Mouse (Mus musculus) heart, embryonic 10.5 days (tissue): ENCODE results near the gene Hnmt. TPM values are rescaled to one million over a fixed set of nuclear protein-coding genes. Genes with fewer than 3 reads are reported as not detected.
"Not testable (repeated sequence)": the region's sequence is repeated elsewhere in the genome, so short reads cannot be mapped to it uniquely, and the experiment has no call there.

Experiments used
- DNase-seq: peaks from one replicate; pipeline ENCODE4 v3.0.0-alpha.2; 2017; ENCODE audit warnings: low spot score
- H3K27ac ChIP-seq: fragments of 300-500 bp; sonication (generic); 2 replicates; pipeline ENCODE4 v1.5.1; 2016; ENCODE audit warnings: mild to moderate bottlenecking
- H3K27me3 ChIP-seq: fragments of 300-500 bp; sonication (generic); 2 replicates; pipeline ENCODE4 v1.6.1; 2016; ENCODE audit warnings: mild to moderate bottlenecking; ENCODE audit not compliant: poor library complexity, insufficient read depth, severe bottlenecking
- H3K36me3 ChIP-seq: fragments of 300-500 bp; sonication (generic); 2 replicates; pipeline ENCODE4 v1.6.1; 2016; ENCODE audit warnings: mild to moderate bottlenecking, moderate library complexity
- H3K4me1 ChIP-seq: fragments of 300-500 bp; sonication (generic); 2 replicates; pipeline ENCODE4 v1.6.1; 2016; ENCODE audit warnings: mild to moderate bottlenecking
- H3K4me3 ChIP-seq: fragments of 300-500 bp; sonication (generic); 2 replicates; pipeline ENCODE4 v1.5.1; 2016; ENCODE audit warnings: mild to moderate bottlenecking, moderate library complexity
- H3K9me3 ChIP-seq: fragments of 300-500 bp; sonication (generic); 2 replicates; pipeline ENCODE4 v1.6.1; 2016; ENCODE audit warnings: mild to moderate bottlenecking, moderate library complexity
- WGBS: fragments of 180-500 bp; shearing (Covaris S2); methylation state at CpG from one replicate; pipeline ENCODE4 v1.1.7; 2016; 5-methylcytosine and 5-hydroxymethylcytosine counted together
- polyA plus RNA-seq: library from polyadenylated mRNA; unstranded; fragments of >200 nt; fragmentation: Nextera tagmentation; extraction: Ambion mirVana; gene quantifications from 2 replicates; pipeline ENCODE4 v1.2.1, GENCODE M21; 2016

The Hnmt gene
- polyA plus RNA-seq, 1 experiment from 2014 or later, result 2.0 TPM

DNA sequence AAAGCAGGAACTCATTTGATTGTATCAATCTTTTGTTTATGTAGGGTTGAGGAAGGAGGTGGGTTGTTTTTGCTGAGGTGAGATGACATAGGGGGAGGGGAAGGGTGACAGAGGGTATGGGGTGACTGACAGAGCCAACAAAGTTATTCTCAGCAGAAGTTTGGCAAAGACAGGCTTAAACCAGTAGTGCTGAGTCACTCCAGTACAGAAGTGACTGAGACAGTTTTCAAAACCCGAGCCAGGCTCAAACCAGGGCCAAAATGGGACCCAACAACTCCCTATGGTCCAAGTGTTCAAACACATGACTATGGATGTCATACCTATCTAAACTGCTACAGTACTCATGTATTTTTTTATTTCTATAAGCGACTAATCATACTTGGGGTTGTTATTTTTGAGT is 52.4 kb downstream of the Hnmt start:
- no peak overlapping the region for H3K4me3 ChIP-seq
- H3K27ac ChIP-seq, result no peak overlapping the region
- WGBS, result 62% methylated on average over 2 of the region's 2 CpGs
- H3K4me1 ChIP-seq, result no peaks in the 10 kb centered on the region
- no peak for DNase-seq
- no peaks in the 10 kb centered on the region for H3K27me3 ChIP-seq
- H3K36me3 ChIP-seq, result no peaks in the 10 kb centered on the region
- H3K9me3 ChIP-seq, result no peaks in the 10 kb centered on the region

DNA sequence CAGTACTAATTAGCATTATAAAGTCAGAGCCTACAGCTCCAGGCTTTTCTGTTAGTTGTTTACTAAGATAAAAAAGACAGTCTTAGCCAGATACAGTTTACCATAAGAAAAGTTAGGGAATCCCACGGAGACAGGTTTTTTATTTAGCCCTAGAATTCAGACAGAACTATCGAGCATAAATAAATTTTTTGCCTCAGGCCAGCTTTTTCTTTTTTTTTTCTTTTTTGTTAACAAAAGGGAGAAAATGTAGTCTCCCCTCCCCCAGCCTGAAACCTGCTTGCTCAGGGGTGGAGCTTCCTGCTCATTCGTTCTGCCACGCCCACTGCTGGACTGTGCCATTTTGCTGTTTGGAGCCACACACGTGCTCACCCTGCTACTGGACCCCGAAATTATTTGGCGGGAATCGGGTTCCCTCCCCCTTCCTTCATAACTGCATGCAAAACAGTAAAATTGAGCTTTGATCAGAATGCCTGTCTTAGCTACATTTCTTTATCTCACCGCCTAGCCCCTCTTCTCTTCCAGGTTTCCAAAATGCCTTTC is 59.1 kb downstream of the Hnmt start:
- not testable (repeated sequence) for H3K4me1 ChIP-seq, H3K9me3 ChIP-seq, DNase-seq, H3K36me3 ChIP-seq, H3K27ac ChIP-seq, H3K27me3 ChIP-seq, H3K4me3 ChIP-seq
- WGBS, result 84% methylated on average over 9 of the region's 9 CpGs

DNA sequence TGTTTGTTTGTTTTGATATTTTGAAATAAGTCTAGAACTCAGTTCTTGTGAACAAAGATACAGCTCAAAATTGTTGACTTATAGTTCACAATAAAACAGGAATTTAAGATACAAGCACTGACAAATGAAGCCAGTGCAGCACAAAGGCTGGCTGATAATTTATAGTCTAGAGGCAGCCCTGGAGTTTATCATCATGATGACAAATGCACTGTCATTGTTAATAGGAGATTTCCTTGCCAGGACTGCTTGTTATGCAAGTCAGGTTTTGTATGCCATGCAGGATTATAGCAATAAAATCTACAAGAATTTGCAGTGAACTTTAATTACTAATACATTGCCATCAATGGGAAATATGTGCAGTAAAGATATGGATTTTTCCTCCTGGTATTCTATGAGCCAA is 61.9 kb downstream of the Hnmt start:
- Histone ChIP-seq H3K9me3 (no peaks in the 10 kb centered on the region), H3K4me3 (no peak overlapping the region), H3K27ac (no peak overlapping the region), H3K36me3 (no peaks in the 10 kb centered on the region), H3K4me1 (no peaks in the 10 kb centered on the region), H3K27me3 (no peaks in the 10 kb centered on the region)
- DNase-seq, result no peak

DNA sequence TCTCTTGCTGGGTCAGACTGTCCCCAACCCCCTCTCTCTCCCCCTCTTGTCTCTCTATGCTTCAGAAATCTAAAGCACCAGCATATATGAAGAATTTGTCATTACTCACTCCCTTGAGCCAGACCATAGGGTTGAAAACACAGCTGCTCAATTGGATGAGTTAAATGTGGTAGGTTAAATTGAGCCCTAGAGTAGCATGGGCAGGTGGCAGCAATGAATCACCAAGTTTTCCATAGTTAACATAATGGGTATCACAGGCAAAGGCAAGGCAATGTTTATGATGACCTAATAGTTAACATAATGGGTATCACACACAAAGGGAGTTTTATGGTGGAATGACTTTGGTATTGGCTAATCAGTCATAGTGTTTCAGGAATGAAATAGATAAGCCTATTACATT is 65.9 kb downstream of the Hnmt start:
- Histone ChIP-seq H3K4me1 (no peaks in the 10 kb centered on the region), H3K27me3 (no peaks in the 10 kb centered on the region), H3K27ac (no peak overlapping the region), H3K36me3 (no peaks in the 10 kb centered on the region), H3K9me3 (no peaks in the 10 kb centered on the region), H3K4me3 (no peak overlapping the region)
- no peak for DNase-seq

DNA sequence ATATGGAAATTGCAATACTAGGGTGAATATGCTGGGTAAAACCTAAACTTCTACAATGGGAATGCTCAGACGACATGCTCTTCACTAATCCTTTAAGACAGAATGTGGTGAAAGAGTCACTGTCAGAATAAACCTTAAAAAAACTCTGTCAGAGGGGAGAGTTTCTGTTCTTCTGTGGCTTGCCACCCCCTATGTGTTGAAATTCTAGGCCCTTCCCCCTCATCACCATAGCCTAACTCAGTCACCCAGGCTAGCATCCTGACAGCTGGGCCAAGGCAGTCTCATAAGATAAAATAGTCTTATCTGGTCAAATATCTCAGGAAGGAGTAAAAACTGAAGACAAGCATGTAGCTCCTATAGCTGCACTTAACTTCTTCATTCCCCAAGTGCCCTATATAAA is 66.3 kb downstream of the Hnmt start:
- WGBS, result 71% methylated on average over 1 of the region's 1 CpGs
- no peaks in the 10 kb centered on the region for H3K27me3 ChIP-seq
- no peak overlapping the region for H3K27ac ChIP-seq
- DNase-seq, result no peak
- no peak overlapping the region for H3K4me3 ChIP-seq
- H3K36me3 ChIP-seq, result no peaks in the 10 kb centered on the region
- H3K9me3 ChIP-seq, result no peaks in the 10 kb centered on the region
- no peaks in the 10 kb centered on the region for H3K4me1 ChIP-seq

DNA sequence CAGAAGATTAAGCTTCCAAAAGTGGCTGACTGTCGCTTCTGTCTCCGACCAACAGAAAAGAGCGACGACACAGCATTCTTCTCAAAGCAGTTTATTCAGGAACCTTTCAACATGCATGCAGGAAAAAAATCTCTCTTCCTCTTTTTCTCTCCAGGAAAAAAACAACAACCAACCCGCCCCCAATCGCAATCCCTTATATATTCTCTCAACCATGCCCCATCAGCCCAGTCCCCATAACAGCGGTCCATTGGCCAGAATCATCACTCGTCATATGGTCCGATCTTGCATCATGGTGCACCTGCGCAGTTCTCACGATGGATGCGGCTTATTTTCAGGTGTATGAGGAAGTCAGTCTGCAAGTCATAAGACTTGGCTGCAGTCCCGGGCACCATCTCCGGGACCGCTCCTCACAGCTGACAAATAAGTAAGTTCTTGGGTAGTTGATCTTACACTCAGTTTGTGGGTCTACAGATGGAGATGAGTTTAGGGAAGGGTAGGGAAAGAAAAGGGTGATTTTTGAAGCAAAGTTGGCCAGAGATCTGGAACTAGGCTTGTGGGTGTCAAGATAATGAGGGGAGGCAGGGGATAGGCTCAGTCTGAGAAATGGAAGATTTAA is 88.4 kb downstream of the Hnmt start:
- 89% methylated on average over 15 of the region's 15 CpGs for WGBS
- not testable (repeated sequence) for H3K36me3 ChIP-seq, H3K27ac ChIP-seq, H3K27me3 ChIP-seq, H3K4me1 ChIP-seq, H3K4me3 ChIP-seq, DNase-seq, H3K9me3 ChIP-seq

Other genes starting within 250 kb of the Hnmt start
- not detected in 2 replicates for gene Tbpl2, start 47.2 kb upstream of the Hnmt start, polyA plus RNA-seq
- not detected in 2 replicates for gene Il1f8, start 103.8 kb upstream of the Hnmt start, polyA plus RNA-seq
- gene Il1f9, start 137.1 kb upstream of the Hnmt start, polyA plus RNA-seq, result not detected in 2 replicates
- gene Il1f6, start 166.0 kb upstream of the Hnmt start, polyA plus RNA-seq, result not detected in 2 replicates
- not detected in 2 replicates for gene Il1f5, start 227.6 kb upstream of the Hnmt start, polyA plus RNA-seq
- gene Il1f10, start 241.8 kb upstream of the Hnmt start, polyA plus RNA-seq, result not detected in 2 replicates